Mouse (Mus musculus) regulatory T cell (primary cell): ENCODE measurements around the gene Emg1.
"Not testable (repeated sequence)": the region's sequence is repeated elsewhere in the genome, so short reads cannot be mapped to it uniquely, and the experiment has no call there.

Experiments used
- in situ Hi-C: fragments of 300-600 bp; cut with MboI, MseI; formaldehyde crosslinking; loops from one replicate; pipeline ENCODE4 v1.15.1; 2025; ENCODE audit warnings: high pct_unique_total_duplicates

Emg1 gene

GRCm38 (mm10) chr6:124683591-124684417 is 28.2 kb downstream of the Emg1 start:
- in situ Hi-C loops = no loop called here

GRCm38 (mm10) chr6:124682291-124682690 is 29.7 kb downstream of the Emg1 start:
- in situ Hi-C loops = not testable (repeated sequence)

- in situ Hi-C loops = no loop called here
Observed at GRCm38 (mm10) chr6:124679486-124679885, 32.5 kb downstream of the Emg1 start.

- in situ Hi-C loops = no loop called here
Observed at GRCm38 (mm10) chr6:124678769-124679168, 33.2 kb downstream of the Emg1 start.

- in situ Hi-C loops = no loop called here
Observed at GRCm38 (mm10) chr6:124676171-124676570, 35.8 kb downstream of the Emg1 start.

GRCm38 (mm10) chr6:124674591-124674990 is 37.4 kb downstream of the Emg1 start:
- in situ Hi-C loops = loop anchor here (5.0 kb wide), 1 partner anchor 808 kb away; no protein-coding TSS in a partner anchor

GRCm38 (mm10) chr6:124673619-124674018 is 38.4 kb downstream of the Emg1 start:
- in situ Hi-C loops = loop anchor here (5.0 kb wide), 1 partner anchor 809 kb away; no protein-coding TSS in a partner anchor

GRCm38 (mm10) chr6:124672100-124672499 is 39.9 kb downstream of the Emg1 start:
- in situ Hi-C loops = loop anchor here (5.0 kb wide), 1 partner anchor 810 kb away; no protein-coding TSS in a partner anchor

- in situ Hi-C loops = loop anchor here (5.0 kb wide), 1 partner anchor 812 kb away; no protein-coding TSS in a partner anchor
Observed at GRCm38 (mm10) chr6:124670281-124670900, 41.6 kb downstream of the Emg1 start.

- in situ Hi-C loops = no loop called here
Observed at GRCm38 (mm10) chr6:124669234-124669859, 42.6 kb downstream of the Emg1 start.

GRCm38 (mm10) chr6:124665011-124665410 is 47.0 kb downstream of the Emg1 start:
- in situ Hi-C loops = no loop called here

GRCm38 (mm10) chr6:124664256-124664655 is 47.7 kb downstream of the Emg1 start:
- in situ Hi-C loops = loop anchor here (5.0 kb wide), 1 partner anchor 33 kb away; no protein-coding TSS in a partner anchor

GRCm38 (mm10) chr6:124663424-124663795 is 48.6 kb downstream of the Emg1 start:
- in situ Hi-C loops = loop anchor here (5.0 kb wide), 1 partner anchor 34 kb away; no protein-coding TSS in a partner anchor

- in situ Hi-C loops = loop anchor here (5.0 kb wide), 1 partner anchor 35 kb away; no protein-coding TSS in a partner anchor
Observed at GRCm38 (mm10) chr6:124662477-124663423, 49.2 kb downstream of the Emg1 start, which contains the start of gene Lpcat3. Gene Lpcat3 (plus strand): TSS chr6:124663027.

- in situ Hi-C loops = loop anchor here (5.0 kb wide), 1 partner anchor 35 kb away; no protein-coding TSS in a partner anchor
Observed at GRCm38 (mm10) chr6:124661995-124662394, 50.0 kb downstream of the Emg1 start.

- in situ Hi-C loops = loop anchor here (5.0 kb wide), 1 partner anchor 36 kb away; no protein-coding TSS in a partner anchor
Observed at GRCm38 (mm10) chr6:124661156-124661806, 50.7 kb downstream of the Emg1 start.

- in situ Hi-C loops = no loop called here
Observed at GRCm38 (mm10) chr6:124658067-124658466, 53.9 kb downstream of the Emg1 start.

- in situ Hi-C loops = no loop called here
Observed at GRCm38 (mm10) chr6:124655893-124656292, 56.1 kb downstream of the Emg1 start.
